Mouse (Mus musculus) erythroblast, embryonic 14.5 days (primary cell): ENCODE data around the gene Chrna9.

Experiments used
- GATA1 ChIP-seq: IDR thresholded peaks from 2 replicates; pipeline ENCODE4 v1.6.1; 2012; ENCODE audit warnings: low read length, inconsistent platforms, mixed read lengths
- TAL1 ChIP-seq: IDR thresholded peaks from 3 replicates; pipeline ENCODE4 v1.6.1; 2012; ENCODE audit warnings: low read length, inconsistent platforms, mixed read lengths

DNA sequence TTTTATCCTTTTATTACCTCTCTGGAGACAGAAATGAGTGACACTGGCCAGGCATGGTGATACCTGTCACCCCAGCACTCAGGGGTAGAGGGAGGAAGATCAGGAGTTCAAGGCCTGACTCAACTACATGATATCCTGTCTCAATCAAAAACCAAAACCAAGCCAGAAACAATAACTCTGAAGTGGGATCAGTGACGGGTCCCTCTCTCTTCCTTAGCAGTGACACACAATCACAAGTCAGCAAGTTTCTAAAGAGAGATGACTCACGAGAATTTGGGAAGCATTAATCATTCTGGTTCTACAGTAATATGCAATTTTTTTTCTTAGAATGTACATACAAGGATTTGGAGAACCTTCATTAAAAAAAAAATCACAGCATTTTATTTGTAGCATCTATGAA, 38.5 kb downstream of the Chrna9 start:
- no peak for TF ChIP-seq TAL1
- TF ChIP-seq GATA1: no peak
